Mouse (Mus musculus): ENCODE measurements around the gene Foxs1. TPM values are rescaled to one million over a fixed set of nuclear protein-coding genes. Genes with fewer than 3 reads are reported as not detected.

Foxs1 gene
- total and polyA plus RNA-seq, 3 experiments = 1.7 to 10.5 (median 3.5) TPM

- H3K9ac ChIP-seq (ENCODE audit: low read depth, low read length) = no peak overlapping the region
- H3K4me3 ChIP-seq = no peak overlapping the region
- no peaks in the 10 kb centered on the region for H3K27me3 ChIP-seq (ENCODE audit: control insufficient read depth, insufficient read depth, low read length)
- H3K79me2 ChIP-seq (replicated peaks; ENCODE audit: control insufficient read depth, insufficient read depth, low read length) = no peaks in the 10 kb centered on the region
- 46% methylated on average over 9 of the region's 9 CpGs for WGBS
- H3K27ac ChIP-seq = no peak overlapping the region
- TF ChIP-seq CTCF (IDR thresholded peaks at IDR 0.05) = no peak
- no peak for TF ChIP-seq POLR2A (IDR thresholded peaks at IDR 0.05; ENCODE audit: insufficient read depth, low read depth, low read length)
- TF ChIP-seq EP300 (IDR thresholded peaks at IDR 0.05; ENCODE audit: insufficient read depth, low read depth, low read length) = no peak
- no peaks in the 10 kb centered on the region for H3K36me3 ChIP-seq (ENCODE audit: control insufficient read depth, insufficient read depth, low read length)
- no peak for DNase-seq
- 0 out of 2 replicates have a peak, but pooled peaks cover 2% of the 10 kb centered on the region for H3K4me1 ChIP-seq (ENCODE audit: control insufficient read depth, insufficient read depth, low read length)
- intact Hi-C loops (cut with DNase I) = no loop called here
Observed at GRCm38 (mm10) chr2:152917671-152918070, 15.3 kb downstream of the Foxs1 start.

GRCm38 (mm10) chr2:152916111-152916510, 16.9 kb downstream of the Foxs1 start:
- no peak for TF ChIP-seq CTCF (IDR thresholded peaks at IDR 0.05)
- no peak for TF ChIP-seq EP300 (IDR thresholded peaks at IDR 0.05; ENCODE audit: insufficient read depth, low read depth, low read length)
- no peak for TF ChIP-seq POLR2A (IDR thresholded peaks at IDR 0.05; ENCODE audit: insufficient read depth, low read depth, low read length)
- Histone ChIP-seq H3K27me3 (ENCODE audit: control insufficient read depth, insufficient read depth, low read length) (no peaks in the 10 kb centered on the region), H3K4me3 (no peak overlapping the region), H3K36me3 (ENCODE audit: control insufficient read depth, insufficient read depth, low read length) (no peaks in the 10 kb centered on the region), H3K27ac (no peak overlapping the region), H3K4me1 (ENCODE audit: control insufficient read depth, insufficient read depth, low read length) (0 out of 2 replicates have a peak, but pooled peaks cover 2% of the 10 kb centered on the region), H3K79me2 (replicated peaks; ENCODE audit: control insufficient read depth, insufficient read depth, low read length) (no peaks in the 10 kb centered on the region), H3K9ac (ENCODE audit: low read depth, low read length) (no peak overlapping the region)
- intact Hi-C loops (cut with DNase I) = no loop called here
- WGBS = 76% methylated on average over 5 of the region's 5 CpGs
- no peak for DNase-seq

GRCm38 (mm10) chr2:152915453-152915852, 17.6 kb downstream of the Foxs1 start:
- Histone ChIP-seq H3K4me1 (ENCODE audit: control insufficient read depth, insufficient read depth, low read length) (0 out of 2 replicates have a peak, but pooled peaks cover 2% of the 10 kb centered on the region), H3K9ac (ENCODE audit: low read depth, low read length) (no peak overlapping the region), H3K27ac (no peak overlapping the region), H3K36me3 (ENCODE audit: control insufficient read depth, insufficient read depth, low read length) (no peaks in the 10 kb centered on the region), H3K79me2 (replicated peaks; ENCODE audit: control insufficient read depth, insufficient read depth, low read length) (no peaks in the 10 kb centered on the region), H3K4me3 (no peak overlapping the region), H3K27me3 (ENCODE audit: control insufficient read depth, insufficient read depth, low read length) (no peaks in the 10 kb centered on the region)
- no peak for DNase-seq
- intact Hi-C loops (cut with DNase I) = loop anchor here (2.0 kb wide), 1 partner anchor 227 kb away; no protein-coding TSS in a partner anchor
- 54% methylated on average over 4 of the region's 4 CpGs for WGBS
- TF ChIP-seq POLR2A (IDR thresholded peaks at IDR 0.05; ENCODE audit: insufficient read depth, low read depth, low read length) (no peak), CTCF (IDR thresholded peaks at IDR 0.05) (no peak), EP300 (IDR thresholded peaks at IDR 0.05; ENCODE audit: insufficient read depth, low read depth, low read length) (no peak)

- Histone ChIP-seq H3K27me3 (ENCODE audit: control insufficient read depth, insufficient read depth, low read length) (no peaks in the 10 kb centered on the region), H3K27ac (peak overlapping the region; percentile 30; the same call in 1 of the 2 replicates), H3K79me2 (replicated peaks; ENCODE audit: control insufficient read depth, insufficient read depth, low read length) (no peaks in the 10 kb centered on the region), H3K9ac (ENCODE audit: low read depth, low read length) (peak overlapping the region; percentile 17), H3K4me1 (ENCODE audit: control insufficient read depth, insufficient read depth, low read length) (0 out of 2 replicates have a peak, but pooled peaks cover 2% of the 10 kb centered on the region), H3K4me3 (no peak overlapping the region), H3K36me3 (ENCODE audit: control insufficient read depth, insufficient read depth, low read length) (no peaks in the 10 kb centered on the region)
- intact Hi-C loops (cut with DNase I) = loop anchor here (1.0 to 2.0 kb wide), 3 partner anchors 19 to 228 kb away; partner anchors contain the start of genes Foxs1 and Pdrg1
- TF ChIP-seq POLR2A (IDR thresholded peaks at IDR 0.05; ENCODE audit: insufficient read depth, low read depth, low read length) (no peak), EP300 (IDR thresholded peaks at IDR 0.05; ENCODE audit: insufficient read depth, low read depth, low read length) (peak; percentile 93), CTCF (IDR thresholded peaks at IDR 0.05) (peak; percentile 97)
- 2% methylated on average over 18 of the region's 18 CpGs for WGBS
- DNase-seq = peak; percentile 88
Observed at GRCm38 (mm10) chr2:152914310-152915120, 18.5 kb downstream of the Foxs1 start.

GRCm38 (mm10) chr2:152913471-152913870, 19.5 kb downstream of the Foxs1 start:
- no peaks in the 10 kb centered on the region for H3K27me3 ChIP-seq (ENCODE audit: control insufficient read depth, insufficient read depth, low read length)
- WGBS = 66% methylated on average over 7 of the region's 7 CpGs

GRCm38 (mm10) chr2:152911432-152911831, 21.6 kb downstream of the Foxs1 start:
- Histone ChIP-seq H3K79me2 (replicated peaks; ENCODE audit: control insufficient read depth, insufficient read depth, low read length) (no peaks in the 10 kb centered on the region), H3K27ac (no peak overlapping the region), H3K4me1 (ENCODE audit: control insufficient read depth, insufficient read depth, low read length) (peaks cover 3% of the 10 kb centered on the region; the same call in 1 of the 2 replicates), H3K4me3 (no peak overlapping the region), H3K9ac (ENCODE audit: low read depth, low read length) (no peak overlapping the region), H3K27me3 (ENCODE audit: control insufficient read depth, insufficient read depth, low read length) (no peaks in the 10 kb centered on the region), H3K36me3 (ENCODE audit: control insufficient read depth, insufficient read depth, low read length) (no peaks in the 10 kb centered on the region)
- intact Hi-C loops (cut with DNase I) = no loop called here
- 36% methylated on average over 6 of the region's 6 CpGs for WGBS
- TF ChIP-seq POLR2A (IDR thresholded peaks at IDR 0.05; ENCODE audit: insufficient read depth, low read depth, low read length) (no peak), CTCF (IDR thresholded peaks at IDR 0.05) (no peak), EP300 (IDR thresholded peaks at IDR 0.05; ENCODE audit: insufficient read depth, low read depth, low read length) (no peak)
- DNase-seq = no peak

More at GRCm38 (mm10) chr2:152913471-152913870, 19.5 kb downstream of the Foxs1 start:
- intact Hi-C loops (cut with DNase I) = no loop called here
- Histone ChIP-seq H3K4me1 (ENCODE audit: control insufficient read depth, insufficient read depth, low read length) (0 out of 2 replicates have a peak, but pooled peaks cover 2% of the 10 kb centered on the region), H3K4me3 (no peak overlapping the region), H3K9ac (ENCODE audit: low read depth, low read length) (no peak overlapping the region), H3K27ac (no peak overlapping the region), H3K79me2 (replicated peaks; ENCODE audit: control insufficient read depth, insufficient read depth, low read length) (no peaks in the 10 kb centered on the region), H3K36me3 (ENCODE audit: control insufficient read depth, insufficient read depth, low read length) (no peaks in the 10 kb centered on the region)
- TF ChIP-seq EP300 (IDR thresholded peaks at IDR 0.05; ENCODE audit: insufficient read depth, low read depth, low read length) (no peak), POLR2A (IDR thresholded peaks at IDR 0.05; ENCODE audit: insufficient read depth, low read depth, low read length) (no peak), CTCF (IDR thresholded peaks at IDR 0.05) (no peak)
- no peak for DNase-seq
